Mouse (Mus musculus): ENCODE results near the gene Usp17lc. TPM values are rescaled to one million over a fixed set of nuclear protein-coding genes. Genes with fewer than 3 reads are reported as not detected.
"Not testable (repeated sequence)": the region's sequence is repeated elsewhere in the genome, so short reads cannot be mapped to it uniquely, and the experiment has no call there.

The Usp17lc gene
- not detected for polyA plus RNA-seq (2017; shearing (Covaris generic))

DNA sequence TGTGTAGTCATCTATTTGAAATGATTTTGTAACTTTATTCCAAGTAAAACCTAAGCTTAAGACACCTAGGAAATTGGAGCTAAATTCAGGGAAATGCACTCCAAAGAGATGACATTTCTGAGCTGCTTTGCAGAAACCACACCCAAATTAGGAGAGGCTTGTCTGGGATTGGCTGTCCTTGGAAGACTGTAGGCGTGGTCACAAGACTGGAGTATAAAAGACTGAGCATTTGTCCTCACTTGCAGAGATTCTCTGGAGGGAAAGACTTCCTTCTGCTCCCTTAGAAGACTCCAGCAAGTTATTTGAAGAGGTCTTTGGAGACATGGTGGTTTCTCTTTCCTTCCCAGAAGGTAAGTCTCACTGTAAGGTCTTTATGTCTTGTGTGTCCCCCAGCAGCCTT lies at the start of gene Usp17lc:
Usp17lc (plus strand) TSS at position 301 of the 400 bp plus-strand sequence.
- not testable (repeated sequence) for ATAC-seq

GRCm38 (mm10) chr7:103386077-103386476 lies 28.8 kb upstream of the Usp17lc start, which contains the start of gene Olfr603:
Gene Olfr603, minus strand, starts transcription at chr7:103386177.
- ATAC-seq, result no peak

GRCm38 (mm10) chr7:103397758-103398157 lies 17.1 kb upstream of the Usp17lc start:
- no peak for ATAC-seq

GRCm38 (mm10) chr7:103398981-103399380 lies 15.9 kb upstream of the Usp17lc start:
- no peak for ATAC-seq

- not testable (repeated sequence) for ATAC-seq
Observed at GRCm38 (mm10) chr7:103406521-103407055, 8.3 kb upstream of the Usp17lc start.

DNA sequence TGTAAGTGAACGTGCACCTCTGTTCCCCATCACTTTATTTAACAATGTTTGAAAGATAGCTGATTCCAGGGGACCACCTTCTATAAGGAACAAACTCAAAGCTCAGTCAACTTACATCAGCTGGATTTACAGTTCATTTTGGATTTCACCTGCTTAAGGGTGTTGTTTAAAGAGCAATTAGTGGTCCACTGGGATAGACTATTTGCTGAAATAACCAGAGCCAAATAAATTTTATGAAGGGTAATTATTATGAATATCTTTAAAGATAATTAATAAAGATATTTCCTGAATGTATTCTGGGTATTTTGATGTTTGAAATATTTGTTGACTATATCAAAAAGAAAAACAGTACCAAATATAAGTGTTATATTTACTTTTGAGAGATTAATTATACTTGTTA lies 30.5 kb downstream of the Usp17lc start, which contains the start of gene Olfr605:
Olfr605 (minus strand) TSS at position 101 of the 400 bp plus-strand sequence.
- ATAC-seq, result no peak

DNA sequence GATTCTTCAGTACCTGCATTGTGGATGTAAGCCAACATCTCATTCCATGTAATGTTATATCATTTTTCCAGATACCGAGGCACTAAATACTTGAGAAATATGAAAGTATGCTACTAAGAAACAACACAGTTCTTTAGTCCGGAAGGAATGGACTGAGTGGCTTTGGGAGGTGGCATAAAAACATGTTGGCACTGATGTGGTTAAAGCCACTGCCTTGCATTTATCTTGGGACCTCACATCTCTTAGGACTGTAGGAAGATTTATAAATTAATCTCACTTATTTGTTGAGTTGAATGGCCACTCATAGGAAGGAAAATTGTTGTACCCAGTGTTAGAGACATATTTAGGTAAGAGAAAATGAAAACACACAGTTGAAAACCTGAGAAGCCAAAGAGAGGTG lies 33.9 kb downstream of the Usp17lc start, which contains the start of gene Olfr606:
Olfr606 (plus strand) TSS at position 301 of the 400 bp plus-strand sequence.
- no peak for ATAC-seq

- ATAC-seq, result no peak
Observed at GRCm38 (mm10) chr7:103460590-103460989, 45.7 kb downstream of the Usp17lc start.

Other genes starting within 250 kb of the Usp17lc start
- under 1 TPM in 1 of 2 experiments, not detected in 1; 0.09 TPM for gene Olfr591, start 236.7 kb upstream of the Usp17lc start, polyA plus RNA-seq (2017; shearing (Covaris generic))
- gene Olfr592, start 230.3 kb upstream of the Usp17lc start, polyA plus RNA-seq (2017; shearing (Covaris generic)), result not detected
- gene Olfr593, start 203.2 kb upstream of the Usp17lc start, polyA plus RNA-seq (2017; shearing (Covaris generic)), result not detected
- gene Olfr594, start 198.1 kb upstream of the Usp17lc start, polyA plus RNA-seq (2017; shearing (Covaris generic)), result not detected
- gene Usp17ld, start 162.6 kb upstream of the Usp17lc start, polyA plus RNA-seq (2017; shearing (Covaris generic)), result not detected
- gene Olfr596, start 109.4 kb upstream of the Usp17lc start, polyA plus RNA-seq (2017; shearing (Covaris generic)), result not detected
- under 1 TPM in 1 of 2 experiments, not detected in 1; 0.12 TPM for gene Olfr597, start 98.8 kb upstream of the Usp17lc start, polyA plus RNA-seq (2017; shearing (Covaris generic))
- gene Olfr598, start 91.5 kb upstream of the Usp17lc start, polyA plus RNA-seq (2017; shearing (Covaris generic)), result not detected
- not detected for gene Olfr599, start 79.2 kb upstream of the Usp17lc start, polyA plus RNA-seq (2017; shearing (Covaris generic))
- not detected for gene Olfr600, start 65.4 kb upstream of the Usp17lc start, polyA plus RNA-seq (2017; shearing (Covaris generic))
- not detected for gene Olfr601, start 52.4 kb upstream of the Usp17lc start, polyA plus RNA-seq (2017; shearing (Covaris generic))
- gene Olfr603, start 28.9 kb upstream of the Usp17lc start, polyA plus RNA-seq (2017; shearing (Covaris generic)), result not detected
- gene Olfr605, start 30.4 kb downstream of the Usp17lc start, polyA plus RNA-seq (2017; shearing (Covaris generic)), result not detected
- not detected for gene Olfr606, start 34.0 kb downstream of the Usp17lc start, polyA plus RNA-seq (2017; shearing (Covaris generic))
- under 1 TPM in 1 of 2 experiments, not detected in 1; 0.08 TPM for gene Olfr607, start 49.1 kb downstream of the Usp17lc start, polyA plus RNA-seq (2017; shearing (Covaris generic))
- gene Olfr608, start 54.8 kb downstream of the Usp17lc start, polyA plus RNA-seq (2017; shearing (Covaris generic)), result not detected
- not detected for gene Olfr609, start 83.0 kb downstream of the Usp17lc start, polyA plus RNA-seq (2017; shearing (Covaris generic))
- gene Olfr610, start 97.0 kb downstream of the Usp17lc start, polyA plus RNA-seq (2017; shearing (Covaris generic)), result not detected
- gene Olfr611, start 105.8 kb downstream of the Usp17lc start, polyA plus RNA-seq (2017; shearing (Covaris generic)), result not detected
- gene Olfr612, start 127.6 kb downstream of the Usp17lc start, polyA plus RNA-seq (2017; shearing (Covaris generic)), result not detected
- gene Olfr613, start 133.0 kb downstream of the Usp17lc start, polyA plus RNA-seq (2017; shearing (Covaris generic)), result not detected
- not detected for gene Olfr615, start 141.0 kb downstream of the Usp17lc start, polyA plus RNA-seq (2017; shearing (Covaris generic))
- not detected for gene Olfr616, start 154.1 kb downstream of the Usp17lc start, polyA plus RNA-seq (2017; shearing (Covaris generic))
- gene Olfr617, start 158.0 kb downstream of the Usp17lc start, polyA plus RNA-seq (2017; shearing (Covaris generic)), result not detected
- gene Olfr618, start 175.0 kb downstream of the Usp17lc start, polyA plus RNA-seq (2017; shearing (Covaris generic)), result not detected
- gene Olfr619, start 185.5 kb downstream of the Usp17lc start, polyA plus RNA-seq (2017; shearing (Covaris generic)), result not detected
- gene Olfr620, start 197.5 kb downstream of the Usp17lc start, polyA plus RNA-seq (2017; shearing (Covaris generic)), result 1 to 10 TPM in 1 of 2 experiments, not detected in 1; 1.3 TPM
- gene Olfr622, start 227.6 kb downstream of the Usp17lc start, polyA plus RNA-seq (2017; shearing (Covaris generic)), result not detected
- gene Olfr623, start 248.6 kb downstream of the Usp17lc start, polyA plus RNA-seq (2017; shearing (Covaris generic)), result not detected

Measured in activated CD4-positive, CD25-positive, alpha-beta regulatory T cell, adult 4 months (primary cell).